16 mouse cellular contexts compared by ENCODE assay signal in the genomic region with DNA sequence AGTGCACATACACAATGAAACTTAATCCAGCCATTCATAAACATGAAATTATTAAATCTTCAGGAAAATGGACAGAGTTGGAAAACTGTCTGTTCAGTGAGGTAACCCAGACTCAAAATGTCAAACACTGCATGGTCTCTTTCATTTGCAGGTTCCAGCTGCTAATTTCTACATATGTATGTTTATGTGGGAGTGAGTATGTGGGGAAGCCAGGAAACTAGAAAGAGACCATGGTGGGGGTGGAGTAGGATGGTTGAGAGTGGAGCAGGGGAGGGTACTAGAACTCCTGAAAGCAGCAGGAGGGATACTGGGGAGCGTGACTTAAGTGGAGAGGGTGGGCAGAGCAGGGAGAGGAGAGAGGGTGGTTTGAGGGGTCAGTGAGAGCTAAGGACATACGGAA. TPM values are rescaled to one million over a fixed set of nuclear protein-coding genes. Genes with fewer than 3 reads are reported as not detected.
"Had no signal": no experiment of that assay in that cellular context is flagged by ENCODE, and none has a peak within 500 bp of the region (broad histone marks: within the 10 kb centered on the region; RNA-seq: fewer than 3 reads in every experiment).

No protein-coding gene starts in this region.

- H3K4me1 ChIP-seq: megakaryocyte, embryonic 14.5 days; midbrain, embryonic 13.5 days; midbrain, embryonic 15.5 days; neural tube, embryonic 12.5 days had no signal

- H3K4me3 ChIP-seq: lung, embryonic 15.5 days; megakaryocyte, embryonic 14.5 days; midbrain, embryonic 13.5 days; midbrain, embryonic 15.5 days; neural tube, embryonic 12.5 days had no signal

- H3K9ac ChIP-seq: liver, postnatal 0 days; lung, embryonic 15.5 days; midbrain, embryonic 13.5 days; midbrain, embryonic 15.5 days; neural tube, embryonic 12.5 days had no signal

- H3K4me2 ChIP-seq: lung, embryonic 15.5 days; midbrain, embryonic 11.5 days; midbrain, embryonic 13.5 days; midbrain, embryonic 15.5 days; neural tube, embryonic 12.5 days had no signal

- ATAC-seq: liver, postnatal 0 days; lung, postnatal 0 days; midbrain, embryonic 13.5 days; midbrain, embryonic 15.5 days had no signal

- H3K36me3 ChIP-seq: midbrain, embryonic 13.5 days; midbrain, embryonic 15.5 days; neural tube, embryonic 12.5 days had no signal

- H3K9me3 ChIP-seq: lung, embryonic 15.5 days; midbrain, embryonic 13.5 days; midbrain, embryonic 15.5 days; neural tube, embryonic 12.5 days had no signal

- H3K27ac ChIP-seq: lung, embryonic 15.5 days; macrophage; midbrain, embryonic 13.5 days; midbrain, embryonic 15.5 days; neural tube, embryonic 12.5 days had no signal

- DNase-seq: liver, postnatal 0 days; lung, adult 2 months; lung, postnatal 14 days; lung, postnatal 36 days; right cerebral cortex, postnatal 14 days; thymus, adult 18-20 months; thymus, postnatal 14 days; thymus, postnatal 36 days had no signal

- H3K27me3 ChIP-seq: lung, embryonic 15.5 days; megakaryocyte, embryonic 14.5 days; midbrain, embryonic 13.5 days; midbrain, embryonic 15.5 days; neural tube, embryonic 12.5 days had no signal

RNA-seq across cellular contexts. Expression of gene A730049H05Rik, which starts 14.8 kb away (rescaled TPM):
- polyA plus RNA-seq: liver, postnatal 0 days; macrophage; neural tube, embryonic 12.5 days had no signal
